ENCODE assay signal across 9 mouse cellular contexts in the genomic region with DNA sequence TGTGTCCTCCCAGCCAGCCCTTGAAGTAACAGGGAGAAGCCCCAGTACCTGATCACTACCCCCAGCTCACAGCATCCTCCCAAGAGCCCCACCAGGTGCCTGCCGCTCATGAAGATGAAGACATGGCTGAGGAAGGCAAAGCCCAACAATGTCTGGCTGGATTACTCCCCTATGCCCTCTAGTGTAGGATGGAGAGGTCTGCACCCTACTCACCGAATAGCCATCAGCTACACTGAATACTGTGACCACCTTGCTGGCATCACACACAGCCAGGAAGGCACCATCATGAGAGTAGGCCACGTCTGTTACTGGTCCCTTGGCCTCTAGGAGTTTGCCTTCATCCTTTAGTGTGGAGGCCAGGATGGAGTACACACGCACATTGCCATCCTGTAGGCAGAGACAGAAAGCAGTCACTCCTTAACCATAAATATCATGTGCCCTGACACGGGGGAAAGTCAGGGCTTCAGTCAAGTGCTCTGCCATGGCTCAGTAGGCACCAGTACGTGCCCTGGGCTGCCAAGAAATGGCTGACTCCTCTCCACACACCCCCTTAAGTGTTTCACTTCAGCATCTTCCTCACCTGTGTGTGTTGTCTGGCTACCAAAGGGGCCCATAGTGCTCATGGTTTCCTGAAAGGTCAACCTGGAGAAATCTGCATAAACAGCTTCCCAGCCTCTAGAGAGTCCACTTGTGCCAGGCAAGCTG. TPM values are rescaled to one million over a fixed set of nuclear protein-coding genes. Genes with fewer than 3 reads are reported as not detected.
DNase-seq lines count a peak whose midpoint lies in the region; TF ChIP-seq lines count a peak whose summit lies in the region.
"Had no signal": no experiment of that assay in that cellular context is flagged by ENCODE, and none has a peak within 500 bp of the region (broad histone marks: within the 10 kb centered on the region; RNA-seq: fewer than 3 reads in every experiment).

No protein-coding gene starts in this region.

- TF ChIP-seq POLR2A in liver, adult 2 months (IDR thresholded peaks at IDR 0.05; ENCODE audit: extremely low read depth, insufficient read depth, low read length) = no peak

- H3K27ac ChIP-seq in left cerebral cortex, adult 2 months = no peak overlapping the region
- H3K27ac ChIP-seq in liver, adult 2 months (replicated peaks; ENCODE audit: insufficient read depth, low read depth, low read length) = no peak overlapping the region
- no peak overlapping the region for H3K27ac ChIP-seq in heart, embryonic 10.5 days
- H3K27ac ChIP-seq: embryonic facial prominence, embryonic 13.5 days had no signal

- no peaks in the 10 kb centered on the region for H3K79me2 ChIP-seq in liver, adult 2 months (ENCODE audit: control insufficient read depth, insufficient read depth, low read length)

- intact Hi-C loops in left cerebral cortex, adult 2 months (cut with DNase I) = loop anchor here (5.0 kb wide), 1 partner anchor 92 kb away; no protein-coding TSS in a partner anchor
- intact Hi-C loops in left cerebral cortex, postnatal 10 days (cut with DNase I) = no loop called here

- H3K27me3 ChIP-seq in liver, adult 2 months (ENCODE audit: control insufficient read depth, insufficient read depth, low read length) = no peaks in the 10 kb centered on the region
- H3K27me3 ChIP-seq in heart, embryonic 10.5 days (ENCODE audit: insufficient read depth, poor library complexity, severe bottlenecking) = no peaks in the 10 kb centered on the region
- H3K27me3 ChIP-seq: embryonic facial prominence, embryonic 13.5 days had no signal

- peaks cover 24% of the 10 kb centered on the region for H3K36me3 ChIP-seq in liver, adult 2 months (ENCODE audit: control insufficient read depth, insufficient read depth, low read length)
- H3K36me3 ChIP-seq in heart, embryonic 10.5 days = peaks cover 98% of the 10 kb centered on the region

- peak; percentile 62 for TF ChIP-seq CTCF in left cerebral cortex, adult 2 months (IDR thresholded peaks at IDR 0.05)
- TF ChIP-seq CTCF in liver, adult 2 months (IDR thresholded peaks at IDR 0.05; ENCODE audit: low read depth, low read length) = peak; percentile 31; the same call in 1 of the 2 replicates

- no peaks in the 10 kb centered on the region for H3K9me3 ChIP-seq in heart, embryonic 10.5 days
- H3K9me3 ChIP-seq: embryonic facial prominence, embryonic 13.5 days had no signal

- no peak overlapping the region for H3K9ac ChIP-seq in liver, adult 2 months (ENCODE audit: low read depth, low read length)
- H3K9ac ChIP-seq: embryonic facial prominence, embryonic 13.5 days had no signal

- DNase-seq in left cerebral cortex, adult 2 months (ENCODE audit: extremely low spot score in 1 of 2, low spot score in 2 of 2) = no peak
- DNase-seq in left cerebral cortex, postnatal 10 days (ENCODE audit: extremely low spot score in 1 of 2, low spot score in 2 of 2) = no peak
- peak; percentile 56 for DNase-seq in embryo, embryonic 10 days (ENCODE audit: low spot score)
- DNase-seq in liver, adult 2 months (ENCODE audit: extremely low read depth, low read depth, low spot score) = no peak
- peak; percentile 6 for DNase-seq in retina, postnatal 7 days (ENCODE audit: low read depth, low spot score)
- no peak for DNase-seq in spleen, postnatal 36 days (ENCODE audit: low spot score in 2 of 2)
- DNase-seq in heart, embryonic 10.5 days (ENCODE audit: low spot score) = no peak
- no peak for DNase-seq in urinary bladder, postnatal 14 days (ENCODE audit: low spot score)

- H3K4me1 ChIP-seq in liver, adult 2 months (ENCODE audit: control insufficient read depth, insufficient read depth, low read length) = no peaks in the 10 kb centered on the region
- H3K4me1 ChIP-seq in heart, embryonic 10.5 days = no peaks in the 10 kb centered on the region
- H3K4me1 ChIP-seq: embryonic facial prominence, embryonic 13.5 days had no signal

- no peak overlapping the region for H3K4me3 ChIP-seq in left cerebral cortex, adult 2 months
- no peak overlapping the region for H3K4me3 ChIP-seq in liver, adult 2 months (ENCODE audit: insufficient read depth, low read depth, low read length)
- H3K4me3 ChIP-seq in heart, embryonic 10.5 days = no peak overlapping the region
- H3K4me3 ChIP-seq: embryonic facial prominence, embryonic 13.5 days had no signal

- 90% methylated on average over 6 of the region's 6 CpGs for whole genome bisulfite sequencing in liver, adult 2 months
- 75% methylated on average over 6 of the region's 6 CpGs for WGBS in heart, embryonic 10.5 days

RNA-seq across cellular contexts. Expression of a gene that starts 26.9 kb away (rescaled TPM):
- total RNA-seq in left cerebral cortex, adult 2 months (2021) = under 1 TPM; 0.37 to 0.95 TPM
- total RNA-seq in left cerebral cortex, postnatal 10 days (2021) = 1 to 10 TPM; 1.1 to 1.2 TPM
- total RNA-seq in liver, adult 2 months (2014; rRNA removed) = 48.3 and 80.8 TPM in 2 replicates
- 30.7 and 33.0 TPM in 2 replicates for polyA plus RNA-seq in liver, adult 2 months (2012; rRNA removed)
- 0.31 and 0.47 TPM in 2 replicates for polyA plus RNA-seq in heart, embryonic 10.5 days (2016; fragmentation: Nextera tagmentation; extraction: Ambion mirVana)

RNA-seq across cellular contexts. Expression of a gene that starts 33.1 kb away (rescaled TPM):
- total RNA-seq in left cerebral cortex, adult 2 months (2021) = 100 to 1,000 TPM; 149 to 155 TPM
- 100 to 1,000 TPM; 215 to 224 TPM for total RNA-seq in left cerebral cortex, postnatal 10 days (2021)
- 42.1 and 49.2 TPM in 2 replicates for total RNA-seq in liver, adult 2 months (2014; rRNA removed)
- 38.0 and 40.4 TPM in 2 replicates for polyA plus RNA-seq in liver, adult 2 months (2012; rRNA removed)
- 243 and 286 TPM in 2 replicates for polyA plus RNA-seq in heart, embryonic 10.5 days (2016; fragmentation: Nextera tagmentation; extraction: Ambion mirVana)

Comparison
In these comparisons a context has a peak if more than half of its experiments do, and no peak if none do; other contexts are left out.
1. DNase-seq: peak in embryo, embryonic 10 days (single experiment) and retina, postnatal 7 days (single experiment); none in left cerebral cortex, adult 2 months (0 of 2), left cerebral cortex, postnatal 10 days (0 of 2), liver, adult 2 months (single experiment), spleen, postnatal 36 days (0 of 2), heart, embryonic 10.5 days (single experiment) and urinary bladder, postnatal 14 days (single experiment).
2. RNA of a gene that starts 26.9 kb away (total RNA-seq): 48.3 to 80.8 TPM in liver, adult 2 months; 1.1 to 1.2 TPM in left cerebral cortex, postnatal 10 days and 0.37 to 0.95 TPM in left cerebral cortex, adult 2 months; every median in the first group is over 10 times any median in the second.